Mouse (Mus musculus) heart, adult 2 months (tissue): Measurements from ENCODE around the gene Fam193a.

ENCODE experiments used
- EP300 ChIP-seq: fragments of 200-500 bp; IDR thresholded peaks from 2 replicates; pipeline ENCODE4 v1.6.1; 2011; ENCODE audit warnings: low read depth, low read length, control low read depth; ENCODE audit not compliant: insufficient read depth
- POLR2A ChIP-seq: fragments of 200-500 bp; IDR thresholded peaks from 2 replicates; pipeline ENCODE4 v1.6.1; 2011; ENCODE audit warnings: mild to moderate bottlenecking, low read depth, low read length, control low read depth; ENCODE audit not compliant: insufficient read depth

DNA sequence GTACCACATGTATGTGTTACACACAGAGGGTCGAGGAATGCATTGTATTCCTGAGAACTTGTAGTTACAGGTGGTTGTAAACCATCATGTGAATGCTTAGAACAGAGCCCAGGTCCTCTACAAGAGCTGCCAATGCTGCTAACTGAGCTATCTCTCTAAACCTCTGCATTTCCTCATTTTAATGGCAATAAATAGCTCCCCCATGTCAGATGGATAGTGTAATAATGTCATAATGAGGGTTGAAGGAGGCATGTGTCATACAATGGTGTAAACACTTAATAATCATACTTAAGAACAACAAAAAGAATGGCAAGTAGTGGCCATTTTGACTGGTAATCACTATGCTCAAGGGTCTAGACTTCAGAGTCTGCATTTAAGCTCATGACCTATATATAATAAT lies 25.6 kb downstream of the Fam193a start:
- no peak for TF ChIP-seq POLR2A
- TF ChIP-seq EP300, result no peak
